ENCODE assay signal across 8 mouse cellular contexts in the genomic region with DNA sequence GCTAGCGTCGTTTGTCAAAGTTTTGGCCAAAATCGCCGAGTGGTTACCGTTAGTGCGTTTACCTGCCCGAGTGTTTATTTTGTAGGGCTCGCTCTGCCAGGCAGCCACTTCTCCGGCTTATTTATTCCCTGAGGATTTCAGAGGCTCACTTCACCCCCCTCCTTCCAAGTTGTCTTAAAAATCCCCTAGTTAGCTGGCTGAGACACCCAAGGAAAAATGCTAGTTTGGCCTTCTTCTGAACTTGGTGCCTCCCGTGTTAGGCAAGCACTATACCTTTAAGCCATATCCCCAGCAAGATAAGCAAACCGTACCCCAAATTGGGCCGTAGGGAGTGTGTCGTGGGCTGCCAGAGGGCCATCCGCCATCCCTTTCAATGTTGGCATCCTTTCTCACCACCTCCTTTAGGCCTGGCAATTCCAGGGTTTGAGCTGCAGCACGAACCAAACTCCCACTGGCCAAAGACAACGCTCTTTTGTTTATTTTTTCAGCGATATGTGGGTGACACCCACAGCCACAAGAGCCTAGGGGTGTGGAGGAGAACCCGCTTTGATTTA. TPM values are rescaled to one million over a fixed set of nuclear protein-coding genes. Genes with fewer than 3 reads are reported as not detected.
DNase-seq lines count a peak whose midpoint lies in the region; ATAC-seq and TF ChIP-seq lines count a peak whose summit lies in the region.

No protein-coding gene starts in this region.

- peak overlapping the region; percentile 90 for H3K4me2 ChIP-seq in stomach, postnatal 0 days (replicated peaks; ENCODE audit: low read depth)

- no peak for TF ChIP-seq CTCF in thymus, adult 2 months (IDR thresholded peaks at IDR 0.05; ENCODE audit: borderline replicate concordance, control insufficient read depth, extremely low read depth, insufficient read depth, low read length, poor library complexity)
- TF ChIP-seq CTCF in stomach, postnatal 0 days (IDR thresholded peaks at IDR 0.05; ENCODE audit: low read depth): no peak

- peak overlapping the region; percentile 90 for H3K9ac ChIP-seq in stomach, postnatal 0 days (ENCODE audit: low read length)

- H3K36me3 ChIP-seq in thymus, adult 2 months (ENCODE audit: control insufficient read depth, insufficient read depth, low read length): no peaks in the 10 kb centered on the region
- peaks cover 2% of the 10 kb centered on the region; the same call in 1 of the 2 replicates for H3K36me3 ChIP-seq in heart, embryonic 10.5 days
- peaks cover 4% of the 10 kb centered on the region; the same call in 1 of the 2 replicates for H3K36me3 ChIP-seq in macrophage (ENCODE audit: inconsistent target)
- H3K36me3 ChIP-seq in stomach, postnatal 0 days (ENCODE audit: control insufficient read depth, insufficient read depth, low read length): no peaks in the 10 kb centered on the region

- no peak for DNase-seq in thymus, adult 2 months
- no peak for DNase-seq in thymus, postnatal 0 days (ENCODE audit: low spot score)
- DNase-seq in cerebellum, postnatal 10 days: peak; percentile 55 to 64
- no peak for DNase-seq in heart, embryonic 10.5 days (ENCODE audit: low spot score)
- peak; percentile 16 to 22 for DNase-seq in layer of hippocampus, postnatal 14 days (ENCODE audit: low spot score in 2 of 2)
- DNase-seq in stomach, postnatal 0 days (ENCODE audit: low spot score): no peak
- no peak for DNase-seq in embryo, embryonic 9.5 days (ENCODE audit: extremely low spot score)

- no peak for TF ChIP-seq EP300 in stomach, postnatal 0 days (optimal IDR thresholded peaks at IDR 0.05)

- no peak for TF ChIP-seq POLR2A in thymus, adult 2 months (IDR thresholded peaks at IDR 0.05; ENCODE audit: control insufficient read depth, extremely low read depth, insufficient read depth, low read length, poor library complexity)

- H3K27me3 ChIP-seq in thymus, adult 2 months (ENCODE audit: control insufficient read depth, insufficient read depth, low read length): no peaks in the 10 kb centered on the region; the same call in 1 of the 2 replicates
- peaks cover 16% of the 10 kb centered on the region for H3K27me3 ChIP-seq in heart, embryonic 10.5 days (ENCODE audit: insufficient read depth, poor library complexity, severe bottlenecking)
- no peaks in the 10 kb centered on the region for H3K27me3 ChIP-seq in stomach, postnatal 0 days (ENCODE audit: control insufficient read depth, insufficient read depth, low read length)

- H3K9me3 ChIP-seq in heart, embryonic 10.5 days: no peaks in the 10 kb centered on the region
- H3K9me3 ChIP-seq in stomach, postnatal 0 days (ENCODE audit: control insufficient read depth, low read length): no peaks in the 10 kb centered on the region

- H3K4me3 ChIP-seq in thymus, adult 2 months (ENCODE audit: control insufficient read depth, insufficient read depth, low read length): peak overlapping the region; percentile 98
- peak overlapping the region; percentile 85 for H3K4me3 ChIP-seq in heart, embryonic 10.5 days
- peak overlapping the region; percentile 99 for H3K4me3 ChIP-seq in macrophage (ENCODE audit: inconsistent target)
- peak overlapping the region; percentile 88 for H3K4me3 ChIP-seq in stomach, postnatal 0 days (ENCODE audit: low read depth, low read length)

- peaks cover 45% of the 10 kb centered on the region for H3K79me2 ChIP-seq in macrophage (ENCODE audit: inconsistent target)

- ATAC-seq in stomach, postnatal 0 days (ENCODE audit: low FRiP score, low TSS enrichment): 0 out of 2 replicates have a peak, but pooled peaks have one; percentile 27

- H3K4me1 ChIP-seq in thymus, adult 2 months (replicated peaks; ENCODE audit: control insufficient read depth, insufficient read depth, low read length): peaks cover 9% of the 10 kb centered on the region
- peaks cover 17% of the 10 kb centered on the region; the same call in 1 of the 2 replicates for H3K4me1 ChIP-seq in heart, embryonic 10.5 days
- H3K4me1 ChIP-seq in stomach, postnatal 0 days (replicated peaks; ENCODE audit: control insufficient read depth, insufficient read depth): 0 out of 2 replicates have a peak, but pooled peaks cover 2% of the 10 kb centered on the region

- H3K27ac ChIP-seq in thymus, adult 2 months (ENCODE audit: control insufficient read depth, insufficient read depth, low read length): peak overlapping the region; percentile 38; the same call in 1 of the 2 replicates
- H3K27ac ChIP-seq in heart, embryonic 10.5 days: peak overlapping the region; percentile 96
- peak overlapping the region; percentile 88 for H3K27ac ChIP-seq in macrophage
- H3K27ac ChIP-seq in stomach, postnatal 0 days (replicated peaks): peak overlapping the region; percentile 74

- 21% methylated on average over 18 of the region's 18 CpGs for WGBS in thymus, adult 2 months
- 5% methylated on average over 18 of the region's 18 CpGs for WGBS in heart, embryonic 10.5 days
- WGBS in macrophage (ENCODE audit: missing documents): 25% methylated on average over 18 of the region's 18 CpGs
- WGBS in stomach, postnatal 0 days: 3% methylated on average over 18 of the region's 18 CpGs

RNA-seq across cellular contexts. Expression of a gene that starts 0.4 kb away (rescaled TPM):
- 1.1 and 7.4 TPM in 2 replicates for polyA plus RNA-seq in thymus, adult 2 months (2012; rRNA removed)
- 0.18 and 0.37 TPM in 2 replicates for polyA plus RNA-seq in thymus, postnatal 0 days (2015; fragmentation: Nextera tagmentation; extraction: Ambion mirVana)
- 0.06 and 0.14 TPM in 2 replicates for polyA plus RNA-seq in heart, embryonic 10.5 days (2016; fragmentation: Nextera tagmentation; extraction: Ambion mirVana)
- not detected for total RNA-seq in layer of hippocampus, postnatal 14 days (2021)
- not detected for total RNA-seq in macrophage (2018; cell fraction: chromatin; rRNA removed)
- total RNA-seq in macrophage (2018; cell fraction: cytosol; rRNA removed): under 1 TPM in 18 of 26 experiments, not detected in 8; 0.03 to 0.34 (median 0.10) TPM
- not detected for total RNA-seq in macrophage (2018; cell fraction: nucleus; rRNA removed)
- 0.25 TPM in 1 of 3 replicates, not detected in the others for polyA plus RNA-seq in macrophage (2018)
- polyA plus RNA-seq in stomach, postnatal 0 days (2015; fragmentation: Nextera tagmentation; extraction: Ambion mirVana): 1.5 and 2.7 TPM in 2 replicates

RNA-seq across cellular contexts. Expression of a gene that starts 0.5 kb away (rescaled TPM):
- polyA plus RNA-seq in thymus, adult 2 months (2012; rRNA removed): 191 and 231 TPM in 2 replicates
- 158 and 201 TPM in 2 replicates for polyA plus RNA-seq in thymus, postnatal 0 days (2015; fragmentation: Nextera tagmentation; extraction: Ambion mirVana)
- polyA plus RNA-seq in heart, embryonic 10.5 days (2016; fragmentation: Nextera tagmentation; extraction: Ambion mirVana): 361 and 463 TPM in 2 replicates
- total RNA-seq in layer of hippocampus, postnatal 14 days (2021): 100 to 1,000 TPM; 196 to 214 TPM
- total RNA-seq in macrophage (2018; cell fraction: chromatin; rRNA removed): 10 to 100 TPM in 13 of 26 experiments, 1 to 10 TPM in 13; 2.4 to 22.3 (median 9.5) TPM
- 100 to 1,000 TPM in 21 of 26 experiments, 10 to 100 TPM in 5; 89.9 to 124 (median 112) TPM for total RNA-seq in macrophage (2018; cell fraction: cytosol; rRNA removed)
- total RNA-seq in macrophage (2018; cell fraction: nucleus; rRNA removed): 10 to 100 TPM; 11.5 to 60.4 (median 34.4) TPM
- 81.5 to 101 TPM (median 100 TPM) in 3 replicates for polyA plus RNA-seq in macrophage (2018)
- polyA plus RNA-seq in stomach, postnatal 0 days (2015; fragmentation: Nextera tagmentation; extraction: Ambion mirVana): 238 and 277 TPM in 2 replicates

RNA-seq across cellular contexts. Expression of a gene that starts 37.2 kb away (rescaled TPM):
- 2.7 and 2.8 TPM in 2 replicates for polyA plus RNA-seq in thymus, adult 2 months (2012; rRNA removed)
- 2.3 and 2.7 TPM in 2 replicates for polyA plus RNA-seq in thymus, postnatal 0 days (2015; fragmentation: Nextera tagmentation; extraction: Ambion mirVana)
- polyA plus RNA-seq in heart, embryonic 10.5 days (2016; fragmentation: Nextera tagmentation; extraction: Ambion mirVana): 1.6 and 3.7 TPM in 2 replicates
- 1 to 10 TPM; 1.8 to 3.9 TPM for total RNA-seq in layer of hippocampus, postnatal 14 days (2021)
- total RNA-seq in macrophage (2018; cell fraction: chromatin; rRNA removed): 1 to 10 TPM in 7 of 26 experiments, not detected in 19; 1.0 to 4.4 (median 2.4) TPM
- 10 to 100 TPM in 2 of 26 experiments, 1 to 10 TPM in 24; 5.7 to 13.1 (median 7.1) TPM for total RNA-seq in macrophage (2018; cell fraction: cytosol; rRNA removed)
- 1 to 10 TPM in 17 of 26 experiments, under 1 TPM in 3, not detected in 6; 0.63 to 4.1 (median 1.8) TPM for total RNA-seq in macrophage (2018; cell fraction: nucleus; rRNA removed)
- 4.2 to 31.6 TPM (median 7.6 TPM) in 3 replicates for polyA plus RNA-seq in macrophage (2018)
- 3.7 and 4.0 TPM in 2 replicates for polyA plus RNA-seq in stomach, postnatal 0 days (2015; fragmentation: Nextera tagmentation; extraction: Ambion mirVana)

RNA-seq across cellular contexts. Expression of a gene that starts 45.2 kb away (rescaled TPM):
- polyA plus RNA-seq in thymus, adult 2 months (2012; rRNA removed): 4.7 and 7.3 TPM in 2 replicates
- 2.3 and 2.7 TPM in 2 replicates for polyA plus RNA-seq in thymus, postnatal 0 days (2015; fragmentation: Nextera tagmentation; extraction: Ambion mirVana)
- polyA plus RNA-seq in heart, embryonic 10.5 days (2016; fragmentation: Nextera tagmentation; extraction: Ambion mirVana): 18.0 and 24.4 TPM in 2 replicates
- 10 to 100 TPM; 43.1 to 44.4 TPM for total RNA-seq in layer of hippocampus, postnatal 14 days (2021)
- total RNA-seq in macrophage (2018; cell fraction: chromatin; rRNA removed): 1 to 10 TPM in 5 of 26 experiments, under 1 TPM in 9, not detected in 12; 0.50 to 5.0 (median 0.83) TPM
- total RNA-seq in macrophage (2018; cell fraction: cytosol; rRNA removed): 10 to 100 TPM in 22 of 26 experiments, 1 to 10 TPM in 4; 8.0 to 69.3 (median 26.9) TPM
- total RNA-seq in macrophage (2018; cell fraction: nucleus; rRNA removed): 10 to 100 TPM in 3 of 26 experiments, 1 to 10 TPM in 23; 1.0 to 16.8 (median 4.3) TPM
- polyA plus RNA-seq in macrophage (2018): 46.6 to 83.8 TPM (median 63.3 TPM) in 3 replicates
- 42.2 and 44.5 TPM in 2 replicates for polyA plus RNA-seq in stomach, postnatal 0 days (2015; fragmentation: Nextera tagmentation; extraction: Ambion mirVana)

Comparison
In these comparisons a context has a peak if more than half of its experiments do, and no peak if none do; other contexts are left out.
1. DNase-seq: peak in cerebellum, postnatal 10 days (2 of 2) and layer of hippocampus, postnatal 14 days (2 of 2); none in thymus, adult 2 months (single experiment), thymus, postnatal 0 days (single experiment), heart, embryonic 10.5 days (single experiment), stomach, postnatal 0 days (single experiment) and embryo, embryonic 9.5 days (single experiment).
2. H3K27ac ChIP-seq: peak in every context shown above with its lines; median percentile 96 in heart, embryonic 10.5 days; 88 in macrophage; 74 in stomach, postnatal 0 days; 38 in thymus, adult 2 months.
3. Peak in every context shown above with its lines, with median percentiles within 50 percentile points of each other: H3K4me3 ChIP-seq.